Mouse (Mus musculus) embryonic facial prominence, embryonic 15.5 days (tissue): Measurements from ENCODE around the gene Gm20425. TPM values are rescaled to one million over a fixed set of nuclear protein-coding genes. Genes with fewer than 3 reads are reported as not detected.

Experiments used
- ATAC-seq: fragments of 200-750 bp; cut with Nextera tagmentation; 2 replicates; pipeline ENCODE4 v1.8.0; 2017; ENCODE audit warnings: low read depth, moderate TSS enrichment; ENCODE audit not compliant: insufficient number of reproducible peaks, low FRiP score, low TSS enrichment
- H3K27ac ChIP-seq: fragments of 300-500 bp; sonication (generic); replicated peaks from 2 replicates; pipeline ENCODE4 v1.5.1; 2015; ENCODE audit warnings: mild to moderate bottlenecking, inconsistent platforms
- H3K27me3 ChIP-seq: fragments of 300-500 bp; sonication (generic); 2 replicates; pipeline ENCODE4 v1.6.1; 2015; ENCODE audit warnings: inconsistent platforms
- H3K36me3 ChIP-seq: fragments of 300-500 bp; sonication (generic); 2 replicates; pipeline ENCODE4 v1.6.1; 2015; ENCODE audit warnings: mild to moderate bottlenecking, inconsistent platforms
- H3K4me1 ChIP-seq: fragments of 300-500 bp; sonication (generic); 2 replicates; pipeline ENCODE4 v1.6.1; 2015; ENCODE audit warnings: inconsistent platforms
- H3K4me2 ChIP-seq: fragments of 300-500 bp; sonication (generic); replicated peaks from 2 replicates; pipeline ENCODE4 v1.6.1; 2015; ENCODE audit warnings: mild to moderate bottlenecking, inconsistent platforms
- H3K4me3 ChIP-seq: fragments of 300-500 bp; sonication (generic); replicated peaks from 2 replicates; pipeline ENCODE4 v1.5.1; 2015; ENCODE audit warnings: mild to moderate bottlenecking, inconsistent platforms
- H3K9ac ChIP-seq: fragments of 300-500 bp; sonication (generic); 2 replicates; pipeline ENCODE4 v1.6.1; 2015; ENCODE audit warnings: inconsistent platforms
- H3K9me3 ChIP-seq: fragments of 300-500 bp; sonication (generic); replicated peaks from 2 replicates; pipeline ENCODE4 v1.6.1; 2016; ENCODE audit warnings: inconsistent platforms
- WGBS: fragments of 180-500 bp; shearing (Covaris S2); methylation state at CpG from one replicate; pipeline ENCODE4 v1.1.7; 2015; 5-methylcytosine and 5-hydroxymethylcytosine counted together
- polyA plus RNA-seq: library from polyadenylated mRNA; unstranded; fragments of >200 nt; fragmentation: Nextera tagmentation; extraction: Ambion mirVana; gene quantifications from 2 replicates; pipeline ENCODE4 v1.2.1, GENCODE M21; 2015

The Gm20425 gene
- polyA plus RNA-seq = 0.69 and 1.4 TPM in 2 replicates

- no peak for ATAC-seq
- no peaks in the 10 kb centered on the region for H3K27me3 ChIP-seq
- H3K9me3 ChIP-seq = no peaks in the 10 kb centered on the region
- H3K4me3 ChIP-seq = no peak within 1 kb of the TSS; the same call in 1 of the 2 replicates
- peak within 1 kb of the TSS; percentile 34 for H3K4me2 ChIP-seq
- peak within 1 kb of the TSS; percentile 28; the same call in 1 of the 2 replicates for H3K27ac ChIP-seq
- WGBS = 49% methylated on average over 29 of the region's 29 CpGs
- H3K36me3 ChIP-seq = no peaks in the 10 kb centered on the region
- no peak within 1 kb of the TSS for H3K9ac ChIP-seq
- peaks cover 16% of the 10 kb centered on the region; the same call in 1 of the 2 replicates for H3K4me1 ChIP-seq
Measured at GRCm38 (mm10) chr9:103230151-103230951, at the start of gene Gm20425, which contains the start of gene Trf. Gm20425 (minus strand) TSS chr9:103230307. Trf (minus strand) TSS chr9:103230444.

- ATAC-seq = no peak
- Histone ChIP-seq H3K9ac (no peak overlapping the region), H3K27ac (no peak overlapping the region), H3K36me3 (no peaks in the 10 kb centered on the region), H3K9me3 (no peaks in the 10 kb centered on the region), H3K4me2 (no peak overlapping the region), H3K4me1 (no peaks in the 10 kb centered on the region), H3K27me3 (no peaks in the 10 kb centered on the region), H3K4me3 (no peak overlapping the region)
- WGBS = 78% methylated on average over 6 of the region's 6 CpGs
Measured at GRCm38 (mm10) chr9:103276876-103277275, 46.8 kb upstream of the Gm20425 start.

GRCm38 (mm10) chr9:103275676-103276075, 45.6 kb upstream of the Gm20425 start:
- H3K27ac ChIP-seq = no peak overlapping the region
- no peak overlapping the region for H3K4me3 ChIP-seq
- H3K4me2 ChIP-seq = no peak overlapping the region
- H3K9me3 ChIP-seq = no peaks in the 10 kb centered on the region
- no peaks in the 10 kb centered on the region for H3K36me3 ChIP-seq
- WGBS = 72% methylated on average over 1 of the region's 1 CpGs
- no peak overlapping the region for H3K9ac ChIP-seq
- H3K4me1 ChIP-seq = no peaks in the 10 kb centered on the region
- no peak for ATAC-seq
- no peaks in the 10 kb centered on the region for H3K27me3 ChIP-seq

GRCm38 (mm10) chr9:103274819-103275218, 44.7 kb upstream of the Gm20425 start:
- no peaks in the 10 kb centered on the region for H3K27me3 ChIP-seq
- ATAC-seq = no peak
- H3K9me3 ChIP-seq = no peaks in the 10 kb centered on the region
- no peak overlapping the region for H3K9ac ChIP-seq
- H3K4me3 ChIP-seq = no peak overlapping the region
- no peak overlapping the region for H3K4me2 ChIP-seq
- no peak overlapping the region for H3K27ac ChIP-seq
- no peaks in the 10 kb centered on the region for H3K36me3 ChIP-seq
- no peaks in the 10 kb centered on the region for H3K4me1 ChIP-seq
- 85% methylated on average over 8 of the region's 8 CpGs for WGBS

- 38% methylated on average over 4 of the region's 4 CpGs for WGBS
- Histone ChIP-seq H3K9ac (no peak overlapping the region), H3K9me3 (no peaks in the 10 kb centered on the region), H3K4me1 (no peaks in the 10 kb centered on the region), H3K4me3 (no peak overlapping the region), H3K4me2 (no peak overlapping the region), H3K27me3 (no peaks in the 10 kb centered on the region), H3K36me3 (no peaks in the 10 kb centered on the region), H3K27ac (no peak overlapping the region)
- no peak for ATAC-seq
Measured at GRCm38 (mm10) chr9:103271104-103271503, 41.0 kb upstream of the Gm20425 start.

GRCm38 (mm10) chr9:103265778-103266177, 35.7 kb upstream of the Gm20425 start:
- no peak overlapping the region for H3K9ac ChIP-seq

GRCm38 (mm10) chr9:103252906-103253305, 22.8 kb upstream of the Gm20425 start:
- no peaks in the 10 kb centered on the region for H3K9me3 ChIP-seq
- H3K27me3 ChIP-seq = no peaks in the 10 kb centered on the region
- no peak for ATAC-seq
- no peak overlapping the region for H3K4me3 ChIP-seq
- no peak overlapping the region for H3K9ac ChIP-seq
- H3K4me2 ChIP-seq = no peak overlapping the region
- H3K27ac ChIP-seq = no peak overlapping the region
- H3K36me3 ChIP-seq = no peaks in the 10 kb centered on the region
- 71% methylated on average over 5 of the region's 5 CpGs for WGBS
- no peaks in the 10 kb centered on the region for H3K4me1 ChIP-seq

More at GRCm38 (mm10) chr9:103265778-103266177, 35.7 kb upstream of the Gm20425 start:
- 89% methylated on average over 4 of the region's 4 CpGs for WGBS
- H3K4me2 ChIP-seq = no peak overlapping the region
- H3K27me3 ChIP-seq = no peaks in the 10 kb centered on the region
- H3K9me3 ChIP-seq = no peaks in the 10 kb centered on the region
- no peak overlapping the region for H3K4me3 ChIP-seq
- H3K4me1 ChIP-seq = no peaks in the 10 kb centered on the region
- H3K36me3 ChIP-seq = no peaks in the 10 kb centered on the region
- H3K27ac ChIP-seq = no peak overlapping the region
- no peak for ATAC-seq

GRCm38 (mm10) chr9:103248618-103249017, 18.5 kb upstream of the Gm20425 start:
- H3K4me3 ChIP-seq = no peak overlapping the region
- H3K4me2 ChIP-seq = no peak overlapping the region
- H3K36me3 ChIP-seq = no peaks in the 10 kb centered on the region
- H3K27ac ChIP-seq = no peak overlapping the region
- WGBS = 58% methylated on average over 4 of the region's 4 CpGs
- H3K27me3 ChIP-seq = no peaks in the 10 kb centered on the region
- no peak for ATAC-seq
- H3K4me1 ChIP-seq = no peaks in the 10 kb centered on the region
- H3K9ac ChIP-seq = no peak overlapping the region
- no peaks in the 10 kb centered on the region for H3K9me3 ChIP-seq

GRCm38 (mm10) chr9:103246526-103247168, 16.5 kb upstream of the Gm20425 start:
- 78% methylated on average over 8 of the region's 8 CpGs for WGBS
- Histone ChIP-seq H3K4me1 (no peaks in the 10 kb centered on the region), H3K9ac (no peak overlapping the region), H3K36me3 (no peaks in the 10 kb centered on the region), H3K27me3 (no peaks in the 10 kb centered on the region), H3K9me3 (no peaks in the 10 kb centered on the region), H3K27ac (no peak overlapping the region), H3K4me3 (no peak overlapping the region), H3K4me2 (no peak overlapping the region)
- ATAC-seq = no peak

GRCm38 (mm10) chr9:103243640-103244039, 13.5 kb upstream of the Gm20425 start:
- no peak for ATAC-seq
- WGBS = 86% methylated on average over 4 of the region's 4 CpGs

GRCm38 (mm10) chr9:103241206-103241605, 11.1 kb upstream of the Gm20425 start:
- WGBS = 73% methylated on average over 2 of the region's 2 CpGs
- H3K4me1 ChIP-seq = no peaks in the 10 kb centered on the region

More at GRCm38 (mm10) chr9:103243640-103244039, 13.5 kb upstream of the Gm20425 start:
- H3K4me2 ChIP-seq = no peak overlapping the region
- no peaks in the 10 kb centered on the region for H3K9me3 ChIP-seq
- no peaks in the 10 kb centered on the region for H3K36me3 ChIP-seq
- no peak overlapping the region for H3K9ac ChIP-seq
- H3K27ac ChIP-seq = no peak overlapping the region
- no peak overlapping the region for H3K4me3 ChIP-seq
- H3K4me1 ChIP-seq = no peaks in the 10 kb centered on the region
- H3K27me3 ChIP-seq = no peaks in the 10 kb centered on the region

More at GRCm38 (mm10) chr9:103241206-103241605, 11.1 kb upstream of the Gm20425 start:
- Histone ChIP-seq H3K27me3 (no peaks in the 10 kb centered on the region), H3K4me2 (no peak overlapping the region), H3K9me3 (no peaks in the 10 kb centered on the region), H3K9ac (no peak overlapping the region), H3K4me3 (no peak overlapping the region), H3K36me3 (no peaks in the 10 kb centered on the region), H3K27ac (no peak overlapping the region)
- no peak for ATAC-seq
